Comparison of ENCODE assay signal across 8 mouse cellular contexts in genomic region chr2:181219538-181220216, GRCm38 (mm10). TPM values are rescaled to one million over a fixed set of nuclear protein-coding genes. Genes with fewer than 3 reads are reported as not detected.
DNase-seq lines count a peak whose midpoint lies in the region; ATAC-seq and TF ChIP-seq lines count a peak whose summit lies in the region.

TSS of gene Fndc11 (plus strand) at chr2:181220013.

- peak within 1 kb of the TSS; percentile 68 for H3K27ac ChIP-seq in layer of hippocampus, adult 2 months
- H3K27ac ChIP-seq in liver, postnatal 0 days (ENCODE audit: low read depth): no peak within 1 kb of the TSS
- H3K27ac ChIP-seq in neural tube, embryonic 14.5 days (ENCODE audit: low read depth, low read length): 0 out of 2 replicates have a peak within 1 kb of the TSS, but pooled peaks have one; percentile 24
- peak within 1 kb of the TSS; percentile 96 for H3K27ac ChIP-seq in testis, adult 2 months (ENCODE audit: control insufficient read depth, insufficient read depth, low read depth, low read length)

- no peaks in the 10 kb centered on the region for H3K27me3 ChIP-seq in liver, postnatal 0 days (ENCODE audit: insufficient read depth, low read length)
- no peaks in the 10 kb centered on the region for H3K27me3 ChIP-seq in neural tube, embryonic 14.5 days (ENCODE audit: control insufficient read depth, insufficient read depth, low read length)
- H3K27me3 ChIP-seq in testis, adult 2 months (ENCODE audit: control insufficient read depth, insufficient read depth, low read length): no peaks in the 10 kb centered on the region

- H3K9me3 ChIP-seq in liver, postnatal 0 days (ENCODE audit: low read length): no peaks in the 10 kb centered on the region
- H3K9me3 ChIP-seq in neural tube, embryonic 14.5 days (ENCODE audit: control insufficient read depth, low read length): no peaks in the 10 kb centered on the region

- peak; percentile 99 to 100 for ATAC-seq in hematopoietic stem cell, adult 5-6 weeks (replicated peaks in 1 of 2; ENCODE audit: insufficient read depth in 1 of 2, low FRiP score in 2 of 2, low TSS enrichment in 1 of 2, low read depth in 1 of 2, poor library complexity in 2 of 2, severe bottlenecking in 2 of 2)
- peak; percentile 86 for ATAC-seq in liver, postnatal 0 days
- peak; percentile 87 for ATAC-seq in neural tube, embryonic 14.5 days (ENCODE audit: low read depth)

- H3K4me2 ChIP-seq in liver, postnatal 0 days (ENCODE audit: low read depth, low read length): peak within 1 kb of the TSS; percentile 62
- peak within 1 kb of the TSS; percentile 42 for H3K4me2 ChIP-seq in neural tube, embryonic 14.5 days (ENCODE audit: low read depth, low read length)

- peaks cover 14% of the 10 kb centered on the region for H3K4me1 ChIP-seq in liver, postnatal 0 days (ENCODE audit: insufficient read depth)
- peaks cover 2% of the 10 kb centered on the region; the same call in 1 of the 2 replicates for H3K4me1 ChIP-seq in neural tube, embryonic 14.5 days (ENCODE audit: control insufficient read depth, insufficient read depth, low read length)
- H3K4me1 ChIP-seq in testis, adult 2 months (ENCODE audit: control insufficient read depth, insufficient read depth, low read length): peaks cover 5% of the 10 kb centered on the region

- peak within 1 kb of the TSS; percentile 50 for H3K4me3 ChIP-seq in layer of hippocampus, adult 2 months
- peak within 1 kb of the TSS; percentile 1; the same call in 1 of the 2 replicates for H3K4me3 ChIP-seq in liver, postnatal 0 days (ENCODE audit: low read depth, low read length)
- H3K4me3 ChIP-seq in neural tube, embryonic 14.5 days (ENCODE audit: low read depth, low read length): no peak within 1 kb of the TSS; the same call in 1 of the 2 replicates
- peak within 1 kb of the TSS; percentile 91 for H3K4me3 ChIP-seq in testis, adult 2 months (ENCODE audit: control insufficient read depth, low read depth, low read length)

- peak; percentile 39 for TF ChIP-seq CTCF in layer of hippocampus, adult 2 months (conservative IDR thresholded peaks at IDR 0.05)
- peak; percentile 29 for TF ChIP-seq CTCF in liver, postnatal 0 days (IDR thresholded peaks at IDR 0.05; ENCODE audit: low read depth)
- no peak for TF ChIP-seq CTCF in testis, adult 2 months (IDR thresholded peaks at IDR 0.05; ENCODE audit: control insufficient read depth, insufficient read depth, insufficient replicate concordance, low read depth, low read length)

- H3K9ac ChIP-seq in liver, postnatal 0 days (replicated peaks): no peak within 1 kb of the TSS; the same call in 1 of the 2 replicates
- H3K9ac ChIP-seq in neural tube, embryonic 14.5 days (replicated peaks; ENCODE audit: low read depth, low read length): 0 out of 2 replicates have a peak within 1 kb of the TSS, but pooled peaks have one; percentile 7

- TF ChIP-seq EP300 in liver, postnatal 0 days (IDR thresholded peaks at IDR 0.05; ENCODE audit: low read depth): no peak

- WGBS in liver, postnatal 0 days (ENCODE audit: insufficient replicate concordance): 4% methylated on average over 25 of the region's 25 CpGs
- 3% methylated on average over 25 of the region's 25 CpGs for WGBS in neural tube, embryonic 14.5 days

- peak; percentile 89 to 90 for DNase-seq in CD8-positive naive resting alpha-beta T cell, adult 2 months (ENCODE audit: low read depth in 2 of 2, low spot score in 2 of 2)
- peak; percentile 59 to 61 for DNase-seq in cerebellum, adult 18-20 months
- peak; percentile 90 for DNase-seq in forelimb bud, embryonic 11.5 days (ENCODE audit: low read depth, low spot score)
- DNase-seq in layer of hippocampus, adult 2 months (ENCODE audit: low spot score in 2 of 2): peak; percentile 46 to 60
- DNase-seq in liver, postnatal 0 days: peak; percentile 72

- peak; percentile 91; the same call in 1 of the 2 replicates for TF ChIP-seq POLR2A in testis, adult 2 months (IDR thresholded peaks at IDR 0.05; ENCODE audit: control insufficient read depth, low read depth, low read length)

- no peaks in the 10 kb centered on the region for H3K36me3 ChIP-seq in liver, postnatal 0 days (replicated peaks; ENCODE audit: insufficient read depth, low read length)
- no peaks in the 10 kb centered on the region for H3K36me3 ChIP-seq in neural tube, embryonic 14.5 days (ENCODE audit: control insufficient read depth, insufficient read depth, low read length)
- no peaks in the 10 kb centered on the region; the same call in 1 of the 2 replicates for H3K36me3 ChIP-seq in testis, adult 2 months (ENCODE audit: control insufficient read depth, insufficient read depth, low read length)

RNA-seq across cellular contexts. Expression of gene Fndc11, which starts in this region (rescaled TPM):
- total RNA-seq in hematopoietic stem cell, adult 5-6 weeks (2017): 0.63 TPM in 1 of 2 replicates, not detected in the other
- not detected for total RNA-seq in layer of hippocampus, adult 2 months (2021)
- 0.09 TPM in 1 of 2 replicates, not detected in the other for polyA plus RNA-seq in liver, postnatal 0 days (2015; fragmentation: Nextera tagmentation; extraction: Ambion mirVana)
- polyA plus RNA-seq in neural tube, embryonic 14.5 days (2014; fragmentation: Nextera tagmentation; extraction: Ambion mirVana): 0.23 TPM in 1 of 2 replicates, not detected in the other
- 440 and 469 TPM in 2 replicates for polyA plus RNA-seq in testis, adult 2 months (2012; rRNA removed)

Comparison
In these comparisons a context has a peak if more than half of its experiments do, and no peak if none do; other contexts are left out.
1. RNA of gene Fndc11 (polyA plus RNA-seq): 440 to 469 TPM in testis, adult 2 months; 0.09 TPM in liver, postnatal 0 days and 0.23 TPM in neural tube, embryonic 14.5 days; every median in the first group is over 100 times any median in the second.
2. Peak in ATAC-seq in hematopoietic stem cell, adult 5-6 weeks; RNA of the gene not detected or under 1 TPM.
3. Peak in DNase-seq, H3K4me3 ChIP-seq and H3K27ac ChIP-seq in layer of hippocampus, adult 2 months; RNA of the gene not detected or under 1 TPM.
4. Peak in DNase-seq, ATAC-seq, H3K4me3 ChIP-seq and H3K4me2 ChIP-seq in liver, postnatal 0 days; RNA of the gene not detected or under 1 TPM.
5. Peak in ATAC-seq, H3K27ac ChIP-seq, H3K9ac ChIP-seq and H3K4me2 ChIP-seq in neural tube, embryonic 14.5 days; RNA of the gene not detected or under 1 TPM.
6. Peak in every context shown above with its lines, with median percentiles within 50 percentile points of each other: DNase-seq and ATAC-seq.